Mouse (Mus musculus) ES-Bruce4 (cell line): ENCODE data around the gene Tubb2b. TPM values are rescaled to one million over a fixed set of nuclear protein-coding genes. Genes with fewer than 3 reads are reported as not detected.

Source experiments
- H3K27ac ChIP-seq: 2 replicates; pipeline ENCODE4 v1.5.1; 2012; ENCODE audit warnings: low read length, inconsistent platforms; ENCODE audit not compliant: insufficient read depth
- H3K27me3 ChIP-seq: 2 replicates; pipeline ENCODE4 v1.6.1; 2012; ENCODE audit warnings: mild to moderate bottlenecking, low read length, inconsistent platforms; ENCODE audit not compliant: control insufficient read depth, poor library complexity, insufficient read depth, severe bottlenecking
- H3K36me3 ChIP-seq: 2 replicates; pipeline ENCODE4 v1.6.1; 2012; ENCODE audit warnings: inconsistent platforms, mild to moderate bottlenecking, low read length, moderate library complexity; ENCODE audit not compliant: control insufficient read depth, poor library complexity, insufficient read depth, severe bottlenecking
- H3K4me1 ChIP-seq: one replicate; pipeline ENCODE4 v1.8.1; 2011; ENCODE audit warnings: low read length; ENCODE audit not compliant: control insufficient read depth, insufficient read depth
- H3K4me3 ChIP-seq: 2 replicates; pipeline ENCODE4 v1.5.1; 2011; ENCODE audit warnings: low read depth, mild to moderate bottlenecking, low read length
- H3K9ac ChIP-seq: 2 replicates; pipeline ENCODE4 v1.6.1; 2012; ENCODE audit warnings: low read depth, mild to moderate bottlenecking, inconsistent platforms; ENCODE audit not compliant: poor library complexity, severe bottlenecking
- H3K9me3 ChIP-seq: replicated peaks from 2 replicates; pipeline ENCODE4 v1.6.1; 2012; ENCODE audit warnings: mild to moderate bottlenecking, low read length, inconsistent platforms; ENCODE audit not compliant: control insufficient read depth, poor library complexity, insufficient read depth, severe bottlenecking
- CTCF ChIP-seq: IDR thresholded peaks from one replicate; pipeline ENCODE4 v1.8.1; 2011; ENCODE audit warnings: low read depth, low read length
- EP300 ChIP-seq: IDR thresholded peaks from 2 replicates; pipeline ENCODE4 v1.6.1; 2011; ENCODE audit warnings: low read depth, low read length; ENCODE audit not compliant: insufficient read depth
- POLR2A ChIP-seq: IDR thresholded peaks from one replicate; pipeline ENCODE4 v1.8.1; 2011; ENCODE audit warnings: low read length; ENCODE audit not compliant: insufficient read depth
- polyA plus RNA-seq: library from polyadenylated mRNA; stranded (reverse); fragments of >200 nt; gene quantifications from 2 replicates; pipeline ENCODE4 v1.2.4, GENCODE M21; 2011; ENCODE audit warnings: low read depth; ENCODE audit not compliant: missing spikeins, insufficient read depth, insufficient read length

The Tubb2b gene
- polyA plus RNA-seq, 1 experiment: 229 TPM

DNA sequence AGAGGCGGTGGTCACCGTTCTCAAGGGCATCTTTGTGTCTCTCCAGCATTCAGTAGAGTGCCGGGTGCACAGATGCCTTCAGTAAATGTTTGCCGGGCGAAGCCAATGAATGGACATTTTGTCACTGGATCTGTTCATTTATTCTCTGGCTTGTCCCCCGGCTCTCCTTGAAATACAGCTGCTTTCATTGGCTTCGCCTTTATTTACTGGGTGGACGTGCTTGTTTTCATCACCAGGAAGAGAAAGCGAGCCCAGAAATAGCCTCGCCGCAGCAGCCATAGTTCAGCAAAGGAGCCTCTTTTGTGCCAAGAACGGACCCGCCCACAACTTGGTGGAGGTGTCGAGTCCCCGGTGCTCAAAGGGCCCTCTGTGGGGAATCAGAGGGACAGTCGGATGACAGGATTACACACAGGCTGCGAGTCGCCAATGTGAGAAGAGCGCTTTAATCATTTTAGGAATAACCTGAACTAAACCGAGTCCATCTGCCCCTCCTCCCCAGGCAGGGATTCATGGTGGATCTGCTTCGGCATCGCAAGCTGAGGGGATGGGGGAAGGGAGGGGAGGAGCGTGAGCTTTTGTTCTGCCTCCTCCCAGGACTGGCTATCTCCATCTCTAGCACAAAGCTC is 18.6 kb upstream of the Tubb2b start:
- TF ChIP-seq POLR2A (no peak), EP300 (peak; percentile 65; the same call in 1 of the 2 replicates)
- H3K9ac ChIP-seq: peak overlapping the region; percentile 65

DNA sequence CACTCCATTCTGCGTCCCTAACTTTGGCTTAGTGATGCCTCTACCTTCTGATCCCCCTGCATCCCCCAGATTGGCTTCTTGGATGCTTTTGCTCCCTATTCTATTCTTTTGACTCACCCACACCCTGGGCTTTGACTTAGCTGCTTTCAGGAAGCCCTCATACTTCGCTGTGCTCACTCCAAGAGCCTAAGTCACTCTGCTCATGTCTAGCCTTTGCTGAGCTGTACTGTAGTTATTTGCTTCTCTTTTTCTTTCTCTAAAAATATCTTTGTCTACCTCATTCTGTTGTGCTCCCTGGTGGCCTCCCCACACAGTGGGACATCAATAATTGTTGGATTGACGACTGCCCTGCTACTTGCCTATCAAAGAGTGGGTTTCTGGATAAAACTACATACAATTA is 17.9 kb upstream of the Tubb2b start:
- peak overlapping the region; percentile 64; the same call in 1 of the 2 replicates for H3K27ac ChIP-seq
- no peaks in the 10 kb centered on the region for H3K9me3 ChIP-seq
- H3K4me3 ChIP-seq: no peak overlapping the region
- no peak overlapping the region; the same call in 1 of the 2 replicates for H3K9ac ChIP-seq
- TF ChIP-seq CTCF (no peak), POLR2A (no peak), EP300 (no peak)
- H3K36me3 ChIP-seq: no peaks in the 10 kb centered on the region
- H3K4me1 ChIP-seq: peaks cover 5% of the 10 kb centered on the region
- no peaks in the 10 kb centered on the region for H3K27me3 ChIP-seq

More for the DNA sequence above, 18.6 kb upstream of the Tubb2b start:
- Histone ChIP-seq H3K36me3 (no peaks in the 10 kb centered on the region), H3K9me3 (no peaks in the 10 kb centered on the region), H3K27me3 (no peaks in the 10 kb centered on the region), H3K4me1 (peaks cover 10% of the 10 kb centered on the region), H3K4me3 (peak overlapping the region; percentile 77), H3K27ac (peak overlapping the region; percentile 64)

DNA sequence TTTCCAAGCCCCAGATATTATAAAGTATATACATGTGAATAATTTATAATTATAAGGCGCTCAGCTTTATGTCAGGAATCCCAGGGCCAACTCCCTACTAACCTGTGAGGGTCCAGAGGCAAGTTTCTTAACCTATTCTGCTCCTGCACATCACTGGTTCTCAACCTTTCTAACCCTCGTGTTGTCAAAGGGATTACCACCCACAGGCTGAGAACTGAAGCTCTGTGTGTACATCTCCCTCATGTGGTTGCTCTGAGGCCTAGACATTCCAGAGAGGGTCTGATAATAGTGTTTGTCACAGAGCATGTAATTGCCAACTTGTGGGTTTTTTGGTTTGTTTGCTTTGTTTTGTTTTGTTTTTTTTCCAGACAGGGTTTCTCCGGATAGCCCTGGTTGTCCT is 16.6 kb upstream of the Tubb2b start:
- no peaks in the 10 kb centered on the region for H3K9me3 ChIP-seq
- H3K27ac ChIP-seq: no peak overlapping the region
- H3K27me3 ChIP-seq: no peaks in the 10 kb centered on the region; the same call in 1 of the 2 replicates
- TF ChIP-seq EP300: no peak
- H3K36me3 ChIP-seq: no peaks in the 10 kb centered on the region
- no peak overlapping the region for H3K9ac ChIP-seq
- H3K4me3 ChIP-seq: no peak overlapping the region
- peaks cover 3% of the 10 kb centered on the region for H3K4me1 ChIP-seq

- TF ChIP-seq EP300: no peak
- TF ChIP-seq CTCF: no peak
- no peak for TF ChIP-seq POLR2A
- H3K27ac ChIP-seq: no peak overlapping the region
- H3K9me3 ChIP-seq: no peaks in the 10 kb centered on the region
Measured at GRCm38 (mm10) chr13:34143389-34143788, 13.1 kb upstream of the Tubb2b start.

GRCm38 (mm10) chr13:34136605-34137004 is 6.3 kb upstream of the Tubb2b start:
- Histone ChIP-seq H3K9me3 (no peaks in the 10 kb centered on the region), H3K4me1 (no peaks in the 10 kb centered on the region), H3K27ac (no peak overlapping the region), H3K36me3 (no peaks in the 10 kb centered on the region), H3K27me3 (no peaks in the 10 kb centered on the region), H3K9ac (no peak overlapping the region), H3K4me3 (no peak overlapping the region)
- TF ChIP-seq CTCF (no peak), POLR2A (no peak), EP300 (no peak)

More at GRCm38 (mm10) chr13:34143389-34143788, 13.1 kb upstream of the Tubb2b start:
- peaks cover 3% of the 10 kb centered on the region for H3K4me1 ChIP-seq
- H3K9ac ChIP-seq: no peak overlapping the region
- H3K27me3 ChIP-seq: no peaks in the 10 kb centered on the region; the same call in 1 of the 2 replicates
- no peaks in the 10 kb centered on the region for H3K36me3 ChIP-seq
- H3K4me3 ChIP-seq: no peak overlapping the region

- H3K9me3 ChIP-seq: no peaks in the 10 kb centered on the region
- no peak overlapping the region for H3K4me3 ChIP-seq
- no peak overlapping the region for H3K9ac ChIP-seq
- H3K27ac ChIP-seq: no peak overlapping the region
- no peaks in the 10 kb centered on the region for H3K36me3 ChIP-seq
- H3K4me1 ChIP-seq: no peaks in the 10 kb centered on the region
- no peaks in the 10 kb centered on the region for H3K27me3 ChIP-seq
- TF ChIP-seq CTCF (no peak), POLR2A (no peak), EP300 (no peak)
Measured at GRCm38 (mm10) chr13:34134276-34134675, 4.0 kb upstream of the Tubb2b start.
